In the genomic region with DNA sequence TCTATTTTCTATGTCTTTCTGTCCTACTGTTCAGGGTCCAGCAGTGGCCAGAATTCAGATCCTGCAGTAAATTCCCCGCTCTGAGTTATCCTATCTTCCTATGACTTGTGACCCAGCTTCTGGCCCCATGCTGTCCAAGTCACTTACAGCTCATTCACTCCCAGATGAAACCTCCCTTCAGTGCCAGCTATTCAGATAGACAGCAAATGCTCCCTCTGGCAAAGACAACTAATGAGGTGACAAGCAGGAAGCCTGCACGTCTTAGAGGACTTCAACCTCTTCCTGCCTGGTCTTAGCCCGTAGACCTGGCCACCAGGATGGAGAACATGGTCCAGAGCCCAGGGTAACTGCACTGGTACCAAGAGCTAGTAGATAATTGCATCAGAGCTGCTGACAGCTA, we compare ENCODE assay signal across 23 mouse cellular contexts. TPM values are rescaled to one million over a fixed set of nuclear protein-coding genes. Genes with fewer than 3 reads are reported as not detected.
DNase-seq lines count a peak whose midpoint lies in the region; ATAC-seq and TF ChIP-seq lines count a peak whose summit lies in the region.
"Had no signal": no experiment of that assay in that cellular context is flagged by ENCODE, and none has a peak within 500 bp of the region (broad histone marks: within the 10 kb centered on the region; RNA-seq: fewer than 3 reads in every experiment).

No protein-coding gene starts in this region.

- H3K9ac ChIP-seq in heart, embryonic 15.5 days = no peak overlapping the region
- H3K9ac ChIP-seq: embryonic facial prominence, embryonic 13.5 days; forebrain, embryonic 12.5 days; intestine, embryonic 15.5 days; liver, embryonic 12.5 days had no signal

- no peak for DNase-seq in cerebellum, adult 8-10 months
- no peak for DNase-seq in heart, postnatal 10 days
- DNase-seq in retina, postnatal 1 day = peak; percentile 35
- DNase-seq in retina, embryonic 14.5 days (ENCODE audit: low spot score) = no peak
- DNase-seq in left cerebral cortex, adult 2 months (ENCODE audit: extremely low spot score in 1 of 2, low spot score in 2 of 2) = no peak
- no peak for DNase-seq in gastrocnemius, adult 8-10 months (ENCODE audit: low spot score in 2 of 2)
- DNase-seq: cerebellum, postnatal 14 days; right cerebral cortex, postnatal 4 days; thymus, postnatal 14 days had no signal

- intact Hi-C loops in heart, postnatal 10 days (cut with DNase I) = no loop called here
- intact Hi-C loops in left cerebral cortex, adult 2 months (cut with DNase I) = no loop called here

- TF ChIP-seq CTCF in left cerebral cortex, adult 2 months (IDR thresholded peaks at IDR 0.05) = no peak

- H3K27me3 ChIP-seq in heart, embryonic 15.5 days = no peaks in the 10 kb centered on the region
- H3K27me3 ChIP-seq: embryonic facial prominence, embryonic 13.5 days; forebrain, embryonic 12.5 days; intestine, embryonic 15.5 days; liver, embryonic 12.5 days; Patski had no signal

- H3K36me3 ChIP-seq in heart, embryonic 15.5 days = peaks cover 30% of the 10 kb centered on the region

- peak overlapping the region; percentile 59; the same call in 1 of the 2 replicates for H3K27ac ChIP-seq in heart, embryonic 15.5 days
- no peak overlapping the region for H3K27ac ChIP-seq in left cerebral cortex, adult 2 months
- H3K27ac ChIP-seq: embryonic facial prominence, embryonic 13.5 days; forebrain, embryonic 12.5 days; intestine, embryonic 15.5 days; kidney, postnatal 0 days; liver, embryonic 12.5 days had no signal

- peaks cover 46% of the 10 kb centered on the region for H3K4me1 ChIP-seq in heart, embryonic 15.5 days (replicated peaks)
- H3K4me1 ChIP-seq: embryonic facial prominence, embryonic 13.5 days; intestine, embryonic 15.5 days had no signal

- no peak overlapping the region for H3K4me2 ChIP-seq in heart, embryonic 15.5 days
- H3K4me2 ChIP-seq: embryonic facial prominence, embryonic 13.5 days; forebrain, embryonic 12.5 days; intestine, embryonic 15.5 days; liver, embryonic 12.5 days had no signal

- peak; percentile 54 for ATAC-seq in cerebellum, adult (ENCODE audit: insufficient number of reproducible peaks, low FRiP score, low TSS enrichment)
- no peak for ATAC-seq in heart, embryonic 15.5 days (replicated peaks; ENCODE audit: insufficient number of reproducible peaks, insufficient read depth, low FRiP score, low read depth)
- ATAC-seq: intestine, embryonic 15.5 days had no signal

- no peak overlapping the region for H3K4me3 ChIP-seq in heart, embryonic 15.5 days
- no peak overlapping the region for H3K4me3 ChIP-seq in left cerebral cortex, adult 2 months
- H3K4me3 ChIP-seq: embryonic facial prominence, embryonic 13.5 days; forebrain, embryonic 12.5 days; intestine, embryonic 15.5 days; liver, embryonic 12.5 days had no signal

- WGBS in heart, embryonic 15.5 days = 34% methylated on average over 3 of the region's 3 CpGs

- H3K9me3 ChIP-seq in heart, embryonic 15.5 days (replicated peaks) = no peaks in the 10 kb centered on the region
- H3K9me3 ChIP-seq: embryonic facial prominence, embryonic 13.5 days; forebrain, embryonic 12.5 days; intestine, embryonic 15.5 days; liver, embryonic 12.5 days had no signal

RNA-seq across cellular contexts. Expression of gene Epha1, which starts 10.1 kb away (rescaled TPM):
- polyA plus RNA-seq in heart, embryonic 15.5 days (2015; fragmentation: Nextera tagmentation; extraction: Ambion mirVana) = 2.2 and 4.3 TPM in 2 replicates
- under 1 TPM; 0.60 to 0.72 TPM for total RNA-seq in heart, postnatal 10 days (2021)
- under 1 TPM; 0.12 to 0.29 TPM for total RNA-seq in left cerebral cortex, adult 2 months (2021)
- total RNA-seq in gastrocnemius, adult 8-10 months (2022) = under 1 TPM in 2 of 4 experiments, not detected in 2; 0.07 to 0.10 TPM
- total RNA-seq: megakaryocyte-erythroid progenitor cell, adult 5-6 weeks had no signal

RNA-seq across cellular contexts. Expression of gene Zyx, which starts 13.5 kb away (rescaled TPM):
- 136 and 173 TPM in 2 replicates for polyA plus RNA-seq in heart, embryonic 15.5 days (2015; fragmentation: Nextera tagmentation; extraction: Ambion mirVana)
- 100 to 1,000 TPM; 104 to 121 TPM for total RNA-seq in heart, postnatal 10 days (2021)
- 10 to 100 TPM; 47.6 to 47.8 TPM for total RNA-seq in left cerebral cortex, adult 2 months (2021)
- total RNA-seq in gastrocnemius, adult 8-10 months (2022) = 10 to 100 TPM; 12.1 to 15.9 (median 13.7) TPM

RNA-seq across cellular contexts. Expression of gene Tas2r143, which starts 37.1 kb away (rescaled TPM):
- polyA plus RNA-seq in heart, embryonic 15.5 days (2015; fragmentation: Nextera tagmentation; extraction: Ambion mirVana) = not detected in 2 replicates
- total RNA-seq in heart, postnatal 10 days (2021) = not detected
- not detected for total RNA-seq in left cerebral cortex, adult 2 months (2021)
- not detected for total RNA-seq in gastrocnemius, adult 8-10 months (2022)
- total RNA-seq: gastrocnemius, adult 18-20 months; layer of hippocampus, adult 8-10 months had no signal
- polyA plus RNA-seq: embryonic facial prominence, embryonic 13.5 days; forebrain, embryonic 12.5 days; heart, embryonic 14.5 days; intestine, embryonic 15.5 days; kidney, postnatal 0 days; liver, embryonic 12.5 days; Patski; stomach, embryonic 14.5 days had no signal

RNA-seq across cellular contexts. Expression of gene Fam131b, which starts 38.5 kb away (rescaled TPM):
- polyA plus RNA-seq in heart, embryonic 15.5 days (2015; fragmentation: Nextera tagmentation; extraction: Ambion mirVana) = 0.10 and 0.24 TPM in 2 replicates
- 1 to 10 TPM; 1.2 to 1.6 TPM for total RNA-seq in heart, postnatal 10 days (2021)
- 100 to 1,000 TPM; 111 TPM for total RNA-seq in left cerebral cortex, adult 2 months (2021)
- under 1 TPM; 0.08 to 0.41 (median 0.21) TPM for total RNA-seq in gastrocnemius, adult 8-10 months (2022)
- total RNA-seq: megakaryocyte-erythroid progenitor cell, adult 5-6 weeks had no signal
- polyA plus RNA-seq: kidney, postnatal 0 days; liver, embryonic 12.5 days had no signal

RNA-seq across cellular contexts. Expression of gene Tas2r135, which starts 42.3 kb away (rescaled TPM):
- not detected in 2 replicates for polyA plus RNA-seq in heart, embryonic 15.5 days (2015; fragmentation: Nextera tagmentation; extraction: Ambion mirVana)
- under 1 TPM; 0.25 to 0.31 TPM for total RNA-seq in heart, postnatal 10 days (2021)
- total RNA-seq in left cerebral cortex, adult 2 months (2021) = not detected
- not detected for total RNA-seq in gastrocnemius, adult 8-10 months (2022)
- total RNA-seq: gastrocnemius, adult 18-20 months; left cerebral cortex, postnatal 36 days; megakaryocyte-erythroid progenitor cell, adult 5-6 weeks had no signal
- polyA plus RNA-seq: embryonic facial prominence, embryonic 13.5 days; forebrain, embryonic 12.5 days; heart, embryonic 14.5 days; intestine, embryonic 15.5 days; kidney, postnatal 0 days; liver, embryonic 12.5 days; Patski; stomach, embryonic 14.5 days had no signal
